Mouse (Mus musculus): ENCODE measurements at regions not wholly inside any gene's neighbourhood (a gene's known extent, or its start where the extent isn't known, plus 50 kb on each side); places are given as distances from the start of the nearest gene placed in this dataset.

DNA sequence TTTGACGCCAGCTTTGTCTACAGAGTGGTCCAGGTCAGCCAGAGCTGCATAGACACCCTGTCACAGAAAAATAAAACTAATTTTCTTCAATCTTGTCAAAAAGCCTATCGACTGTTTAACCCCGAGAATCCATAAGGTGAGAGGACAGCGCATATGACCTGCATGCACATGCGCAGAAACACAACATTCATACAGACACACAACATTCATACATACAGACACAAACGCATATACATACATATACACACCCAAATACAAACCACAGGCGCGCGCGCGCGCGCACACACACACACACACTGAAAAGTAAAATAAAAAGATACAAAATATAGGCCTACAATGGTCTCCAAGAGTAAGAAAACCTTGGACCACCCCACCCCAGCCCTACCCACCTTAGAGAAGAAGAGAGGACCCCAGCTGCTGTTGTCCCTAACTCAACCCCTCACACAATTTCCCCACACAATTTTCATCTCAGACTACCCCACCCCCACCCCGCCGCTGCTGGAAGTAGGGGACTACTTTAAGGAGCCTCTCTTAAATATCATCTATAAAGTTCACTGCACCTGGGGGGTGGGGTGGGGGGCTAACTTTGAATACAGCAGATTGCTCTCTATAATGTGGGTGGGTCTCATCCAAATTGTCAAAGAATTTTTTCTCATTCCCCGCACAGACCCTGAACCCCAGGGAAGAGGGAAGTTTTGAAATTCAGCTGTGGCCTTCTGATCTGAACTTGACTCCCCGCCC is 52.2 kb upstream of the Chd2 start:
- Histone ChIP-seq H3K27me3 (ENCODE audit: poor library complexity, severe bottlenecking) (no peaks in the 10 kb centered on the region), H3K9me3 (no peaks in the 10 kb centered on the region), H3K4me3 (peak overlapping the region; percentile 47), H3K36me3 (replicated peaks) (no peaks in the 10 kb centered on the region), H3K4me1 (peaks cover 56% of the 10 kb centered on the region), H3K27ac (peak overlapping the region; percentile 86)
- DNase-seq (ENCODE audit: extremely low spot score, low spot score), result no peak
- WGBS, result 77% methylated on average over 17 of the region's 17 CpGs

DNA sequence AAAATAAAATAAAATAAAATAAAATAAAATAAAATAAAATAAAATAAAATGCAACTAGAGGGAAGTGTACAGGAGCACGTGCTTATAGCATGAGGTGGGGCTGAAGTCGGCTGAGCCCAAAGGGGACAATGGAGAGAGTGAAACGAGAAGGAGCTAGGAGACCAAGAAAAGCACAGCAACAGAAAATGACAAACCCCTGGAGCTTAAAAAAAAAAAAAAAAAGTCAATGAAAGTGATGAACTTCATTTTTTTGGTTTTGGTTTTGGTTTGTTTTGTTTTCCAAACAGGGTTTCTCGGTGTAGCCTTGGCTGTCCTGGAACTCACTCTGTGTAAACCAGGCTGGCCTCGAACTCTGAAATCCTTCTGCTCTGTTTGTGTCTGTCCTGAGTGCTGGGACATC is 51.2 kb upstream of the Chd2 start:
- H3K9me3 ChIP-seq, result no peaks in the 10 kb centered on the region
- no peaks in the 10 kb centered on the region for H3K36me3 ChIP-seq (replicated peaks)
- H3K27me3 ChIP-seq (ENCODE audit: poor library complexity, severe bottlenecking), result no peaks in the 10 kb centered on the region
- H3K4me3 ChIP-seq, result no peak overlapping the region
- H3K4me1 ChIP-seq, result peaks cover 55% of the 10 kb centered on the region
- WGBS, result 97% methylated on average over 5 of the region's 5 CpGs
- no peak overlapping the region for H3K27ac ChIP-seq
- DNase-seq (ENCODE audit: extremely low spot score, low spot score), result no peak

Data from forebrain, embryonic 10.5 days (tissue).